Mouse (Mus musculus) ES-Bruce4 (cell line): ENCODE measurements around the gene Ugt2a3.

Source experiments
- CTCF ChIP-seq: IDR thresholded peaks from one replicate; pipeline ENCODE4 v1.8.1; 2011; ENCODE audit warnings: low read depth, low read length
- EP300 ChIP-seq: IDR thresholded peaks from 2 replicates; pipeline ENCODE4 v1.6.1; 2011; ENCODE audit warnings: low read depth, low read length; ENCODE audit not compliant: insufficient read depth

GRCm38 (mm10) chr5:87373502-87373863, 36.5 kb upstream of the Ugt2a3 start:
- no peak for TF ChIP-seq CTCF
- TF ChIP-seq EP300 = no peak
